16 mouse cellular contexts compared by ENCODE assay signal in the genomic region with DNA sequence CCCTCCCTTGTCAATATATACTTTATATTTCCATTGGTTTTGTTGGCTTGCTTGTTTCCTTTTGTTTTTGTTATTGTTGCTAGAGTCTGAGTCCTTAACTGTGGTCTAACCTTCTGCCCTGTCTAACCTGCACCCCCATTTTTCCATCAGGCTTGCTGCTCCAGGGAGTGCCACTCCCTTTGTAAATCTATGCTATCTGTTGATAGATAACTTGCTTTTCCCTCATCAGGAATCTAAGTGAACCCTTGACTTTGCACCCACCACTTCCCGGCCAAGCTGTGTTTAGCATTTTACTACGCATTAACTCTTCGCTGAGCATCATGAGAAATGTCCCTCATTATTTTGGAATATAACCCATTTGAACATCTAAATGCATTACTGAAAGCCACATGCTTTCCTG.
"Had no signal": no experiment of that assay in that cellular context is flagged by ENCODE, and none has a peak within 500 bp of the region (broad histone marks: within the 10 kb centered on the region; RNA-seq: fewer than 3 reads in every experiment).

No protein-coding gene starts in this region.

- H3K9ac ChIP-seq: neural tube, embryonic 13.5 days; neural tube, embryonic 15.5 days; stomach, embryonic 15.5 days had no signal

- H3K27ac ChIP-seq: neural tube, embryonic 13.5 days; neural tube, embryonic 15.5 days; stomach, embryonic 15.5 days; stomach, postnatal 0 days had no signal

- H3K4me1 ChIP-seq: neural tube, embryonic 15.5 days had no signal

- H3K4me2 ChIP-seq: neural tube, embryonic 13.5 days; neural tube, embryonic 15.5 days; stomach, embryonic 15.5 days had no signal

- DNase-seq: retina, postnatal 1 day; right cerebral cortex, adult 18-20 months; right cerebral cortex, postnatal 14 days; right cerebral cortex, postnatal 25 days; right cerebral cortex, postnatal 4 days; spleen, adult 18-20 months; thymus, adult 18-20 months; thymus, adult 2 months; thymus, postnatal 14 days; thymus, postnatal 25 days; thymus, postnatal 36 days; thymus, postnatal 4 days had no signal

- H3K9me3 ChIP-seq: neural tube, embryonic 13.5 days; neural tube, embryonic 15.5 days; stomach, embryonic 15.5 days had no signal

- H3K4me3 ChIP-seq: neural tube, embryonic 13.5 days; neural tube, embryonic 15.5 days; stomach, embryonic 15.5 days had no signal

- H3K36me3 ChIP-seq: neural tube, embryonic 13.5 days; neural tube, embryonic 15.5 days; stomach, embryonic 15.5 days had no signal

- H3K27me3 ChIP-seq: neural tube, embryonic 13.5 days; neural tube, embryonic 15.5 days; stomach, embryonic 15.5 days had no signal
